Mouse (Mus musculus) spleen, adult 2 months (tissue): ENCODE measurements around the gene Rnf10.

Experiments used
- CTCF ChIP-seq: fragments of 200-500 bp; IDR thresholded peaks from 2 replicates; pipeline ENCODE4 v1.5.1; 2011; ENCODE audit warnings: mild to moderate bottlenecking, inconsistent platforms; ENCODE audit not compliant: insufficient read depth, insufficient read length, insufficient replicate concordance; ENCODE audit errors: extremely low read depth
- POLR2A ChIP-seq: fragments of 200-500 bp; IDR thresholded peaks from 2 replicates; pipeline ENCODE4 v1.6.1; 2011; ENCODE audit warnings: low read depth, low read length, inconsistent platforms

DNA sequence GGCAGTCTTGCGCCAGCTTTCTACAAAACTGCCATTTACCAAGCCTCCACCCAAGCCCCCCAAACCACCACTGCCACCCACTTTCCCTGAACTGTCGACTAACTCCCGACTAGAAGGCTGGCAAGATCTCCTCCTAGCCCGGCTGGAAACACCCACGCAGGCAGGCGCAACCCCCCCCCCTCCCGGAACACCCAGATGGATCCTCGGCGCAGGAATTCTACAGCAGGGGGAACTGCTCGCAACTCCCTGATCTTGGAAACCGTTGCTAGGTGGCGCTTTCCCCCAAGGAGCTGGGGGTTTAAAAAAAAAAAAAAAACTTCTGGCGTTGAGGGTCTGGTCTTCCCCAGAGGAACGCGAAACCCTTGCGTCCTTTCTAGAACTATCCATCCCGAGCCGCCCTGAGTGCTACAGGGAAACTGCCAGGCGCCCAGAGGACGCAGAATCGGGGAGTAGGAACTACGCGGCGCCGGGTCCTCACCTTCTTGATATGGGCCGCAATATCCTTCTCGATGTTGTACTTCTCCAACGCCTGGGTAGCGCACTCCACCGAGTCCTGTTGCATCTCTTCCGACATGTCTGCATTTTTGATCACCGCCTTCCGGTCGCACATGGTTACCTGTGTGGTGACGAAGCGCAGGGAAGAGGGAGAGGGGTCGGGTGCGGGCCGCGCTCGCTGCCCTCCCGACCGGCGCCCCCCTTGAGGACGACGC, 27.5 kb upstream of the Rnf10 start:
- no peak for TF ChIP-seq POLR2A
- TF ChIP-seq CTCF: no peak
